ENCODE assay signal across 9 mouse cellular contexts in the genomic region with DNA sequence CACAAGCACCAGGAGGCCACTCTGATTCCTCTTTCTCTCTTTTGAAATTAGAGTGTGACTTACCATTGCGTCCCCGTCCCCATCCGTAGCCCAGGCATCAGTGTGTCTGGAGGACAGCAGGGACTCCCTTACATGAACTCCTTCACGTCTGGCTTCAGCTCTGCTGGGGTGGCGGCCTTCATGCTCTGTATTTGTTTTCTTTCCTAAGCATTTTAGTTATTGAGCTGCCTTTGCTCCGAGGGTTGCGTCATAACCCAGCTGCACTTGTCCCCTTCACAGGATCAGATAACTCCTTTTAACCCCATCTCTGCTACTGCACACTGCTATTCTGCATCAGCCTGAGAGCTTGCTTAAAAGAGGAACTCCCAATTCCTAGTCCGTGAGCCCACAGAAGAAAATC. TPM values are rescaled to one million over a fixed set of nuclear protein-coding genes. Genes with fewer than 3 reads are reported as not detected.
DNase-seq lines count a peak whose midpoint lies in the region; ATAC-seq and TF ChIP-seq lines count a peak whose summit lies in the region.
"Had no signal": no experiment of that assay in that cellular context is flagged by ENCODE, and none has a peak within 500 bp of the region (broad histone marks: within the 10 kb centered on the region; RNA-seq: fewer than 3 reads in every experiment).

No protein-coding gene starts in this region.

- no peak for ATAC-seq in kidney, embryonic 15.5 days (replicated peaks; ENCODE audit: low FRiP score)
- peak; percentile 38; the same call in 1 of the 2 replicates for ATAC-seq in liver, embryonic 14.5 days (ENCODE audit: insufficient read depth)
- no peak for ATAC-seq in hindbrain, embryonic 14.5 days (ENCODE audit: low FRiP score)

- no peaks in the 10 kb centered on the region for H3K9me3 ChIP-seq in kidney, embryonic 15.5 days (replicated peaks)
- H3K9me3 ChIP-seq in embryonic facial prominence, embryonic 10.5 days = no peaks in the 10 kb centered on the region
- H3K9me3 ChIP-seq in liver, embryonic 14.5 days (ENCODE audit: control insufficient read depth, low read length) = no peaks in the 10 kb centered on the region
- H3K9me3 ChIP-seq in hindbrain, embryonic 14.5 days (ENCODE audit: control insufficient read depth, low read length) = no peaks in the 10 kb centered on the region
- H3K9me3 ChIP-seq: limb, embryonic 13.5 days had no signal

- no peak overlapping the region for H3K9ac ChIP-seq in kidney, embryonic 15.5 days
- H3K9ac ChIP-seq in liver, embryonic 14.5 days (replicated peaks) = no peak overlapping the region
- H3K9ac ChIP-seq in hindbrain, embryonic 14.5 days = no peak overlapping the region
- H3K9ac ChIP-seq: limb, embryonic 13.5 days had no signal

- H3K4me2 ChIP-seq in kidney, embryonic 15.5 days = no peak overlapping the region
- H3K4me2 ChIP-seq in liver, embryonic 14.5 days (ENCODE audit: low read depth) = peak overlapping the region; percentile 37
- no peak overlapping the region for H3K4me2 ChIP-seq in hindbrain, embryonic 14.5 days (replicated peaks)
- H3K4me2 ChIP-seq: limb, embryonic 13.5 days had no signal

- no peak for TF ChIP-seq CTCF in kidney, adult 2 months (conservative IDR thresholded peaks at IDR 0.05; ENCODE audit: insufficient read depth, insufficient read length, low read depth, low read length)
- TF ChIP-seq CTCF in liver, embryonic 14.5 days (IDR thresholded peaks at IDR 0.05; ENCODE audit: low read depth) = no peak

- H3K36me3 ChIP-seq in kidney, adult 2 months (ENCODE audit: control insufficient read depth, insufficient read depth, low read length) = no peaks in the 10 kb centered on the region
- H3K36me3 ChIP-seq in kidney, embryonic 15.5 days = no peaks in the 10 kb centered on the region
- H3K36me3 ChIP-seq in embryonic facial prominence, embryonic 10.5 days (replicated peaks) = no peaks in the 10 kb centered on the region
- H3K36me3 ChIP-seq in liver, embryonic 14.5 days (replicated peaks; ENCODE audit: control insufficient read depth, insufficient read depth, low read depth) = no peaks in the 10 kb centered on the region
- H3K36me3 ChIP-seq in hindbrain, embryonic 14.5 days (replicated peaks; ENCODE audit: control insufficient read depth, insufficient read depth) = no peaks in the 10 kb centered on the region; the same call in 1 of the 2 replicates
- H3K36me3 ChIP-seq: limb, embryonic 13.5 days had no signal

- TF ChIP-seq EP300 in liver, embryonic 14.5 days (IDR thresholded peaks at IDR 0.05; ENCODE audit: low read depth) = no peak

- no peaks in the 10 kb centered on the region for H3K27me3 ChIP-seq in kidney, adult 2 months (replicated peaks; ENCODE audit: control insufficient read depth, insufficient read depth, low read length)
- no peaks in the 10 kb centered on the region for H3K27me3 ChIP-seq in kidney, embryonic 15.5 days
- H3K27me3 ChIP-seq in embryonic facial prominence, embryonic 10.5 days (replicated peaks; ENCODE audit: low read depth, poor library complexity, severe bottlenecking) = no peaks in the 10 kb centered on the region
- no peaks in the 10 kb centered on the region for H3K27me3 ChIP-seq in liver, embryonic 14.5 days (ENCODE audit: control insufficient read depth, insufficient read depth, low read length)
- H3K27me3 ChIP-seq in hindbrain, embryonic 14.5 days (ENCODE audit: control insufficient read depth, insufficient read depth, low read length) = no peaks in the 10 kb centered on the region
- H3K27me3 ChIP-seq: limb, embryonic 13.5 days had no signal

- WGBS in kidney, adult 2 months = 44% methylated on average over 8 of the region's 8 CpGs
- WGBS in kidney, embryonic 15.5 days = 35% methylated on average over 8 of the region's 8 CpGs
- WGBS in embryonic facial prominence, embryonic 10.5 days = 52% methylated on average over 8 of the region's 8 CpGs
- 28% methylated on average over 8 of the region's 8 CpGs for WGBS in liver, embryonic 14.5 days (ENCODE audit: insufficient replicate concordance)
- 69% methylated on average over 8 of the region's 8 CpGs for WGBS in hindbrain, embryonic 14.5 days

- no peaks in the 10 kb centered on the region for H3K4me1 ChIP-seq in kidney, adult 2 months (ENCODE audit: control insufficient read depth, insufficient read depth, low read length)
- H3K4me1 ChIP-seq in kidney, embryonic 15.5 days = peaks cover 5% of the 10 kb centered on the region; the same call in 1 of the 2 replicates
- H3K4me1 ChIP-seq in embryonic facial prominence, embryonic 10.5 days = peaks cover 8% of the 10 kb centered on the region; the same call in 1 of the 2 replicates
- peaks cover 0 to 26% of the 10 kb centered on the region in 2 experiments; a peak in 3 of 4 replicates for H3K4me1 ChIP-seq in liver, embryonic 14.5 days (replicated peaks; ENCODE audit: control insufficient read depth in 2 of 2, insufficient read depth in 2 of 2, low read length in 1 of 2)
- H3K4me1 ChIP-seq in hindbrain, embryonic 14.5 days (replicated peaks; ENCODE audit: control insufficient read depth, insufficient read depth, low read length) = no peaks in the 10 kb centered on the region
- H3K4me1 ChIP-seq: limb, embryonic 13.5 days had no signal

- H3K4me3 ChIP-seq in kidney, adult 2 months (ENCODE audit: insufficient read depth, low read depth, low read length) = peak overlapping the region; percentile 16
- H3K4me3 ChIP-seq in kidney, embryonic 15.5 days (replicated peaks) = no peak overlapping the region
- no peak overlapping the region for H3K4me3 ChIP-seq in embryonic facial prominence, embryonic 10.5 days
- H3K4me3 ChIP-seq in liver, embryonic 14.5 days (ENCODE audit: insufficient read depth in 1 of 2, low read depth in 2 of 2, low read length in 2 of 2) = peak overlapping the region; percentile 17 to 24; a peak in 1 of 4 replicates
- H3K4me3 ChIP-seq in hindbrain, embryonic 14.5 days (replicated peaks; ENCODE audit: low read length) = no peak overlapping the region
- H3K4me3 ChIP-seq: limb, embryonic 13.5 days had no signal

- no peak for TF ChIP-seq POLR2A in kidney, adult 2 months (IDR thresholded peaks at IDR 0.05; ENCODE audit: low read depth, low read length)

- no peak overlapping the region for H3K27ac ChIP-seq in kidney, adult 2 months (ENCODE audit: insufficient read depth, low read depth, low read length)
- no peak overlapping the region for H3K27ac ChIP-seq in kidney, embryonic 15.5 days
- no peak overlapping the region for H3K27ac ChIP-seq in embryonic facial prominence, embryonic 10.5 days (replicated peaks)
- H3K27ac ChIP-seq in liver, embryonic 14.5 days = no peak overlapping the region
- H3K27ac ChIP-seq in hindbrain, embryonic 14.5 days = no peak overlapping the region
- H3K27ac ChIP-seq: limb, embryonic 13.5 days had no signal

- DNase-seq in kidney, adult 2 months = peak; percentile 22
- peak; percentile 19 for DNase-seq in embryonic facial prominence, embryonic 10.5 days (ENCODE audit: low spot score)
- DNase-seq in liver, embryonic 14.5 days (ENCODE audit: low read depth in 3 of 3, low spot score in 3 of 3) = peak in 2 of 3 experiments; percentile 20 to 28
- DNase-seq in thymus, postnatal 14 days = peak; percentile 42
- DNase-seq in c-Kit-positive CD71-positive TER-119-positive erythroid progenitor cells, embryonic 14.5 days (ENCODE audit: low spot score) = no peak
- no peak for DNase-seq in hindbrain, embryonic 14.5 days (ENCODE audit: low spot score)
- no peak for DNase-seq in right cerebral cortex, adult 2 months (ENCODE audit: low spot score in 2 of 2)

RNA-seq across cellular contexts. Expression of gene P2ry14, which starts 23.0 kb away (rescaled TPM):
- 3.8 and 4.2 TPM in 2 replicates for polyA plus RNA-seq in kidney, adult 2 months (2012; rRNA removed)
- 2.3 and 3.0 TPM in 2 replicates for polyA plus RNA-seq in kidney, embryonic 15.5 days (2015; fragmentation: Nextera tagmentation; extraction: Ambion mirVana)
- 1.6 and 1.8 TPM in 2 replicates for polyA plus RNA-seq in embryonic facial prominence, embryonic 10.5 days (2016; fragmentation: Nextera tagmentation; extraction: Ambion mirVana)
- 2.5 TPM in 2 replicates for polyA plus RNA-seq in liver, embryonic 14.5 days (2012; rRNA removed)
- polyA plus RNA-seq in liver, embryonic 14.5 days (2014; fragmentation: Nextera tagmentation; extraction: Ambion mirVana) = 3.6 and 4.1 TPM in 2 replicates
- 4.0 and 4.4 TPM in 2 replicates for polyA plus RNA-seq in hindbrain, embryonic 14.5 days (2014; fragmentation: Nextera tagmentation; extraction: Ambion mirVana)

RNA-seq across cellular contexts. Expression of gene Gpr171, which starts 28.8 kb away (rescaled TPM):
- polyA plus RNA-seq in kidney, adult 2 months (2012; rRNA removed) = 0.19 and 0.38 TPM in 2 replicates
- 1.0 and 1.5 TPM in 2 replicates for polyA plus RNA-seq in kidney, embryonic 15.5 days (2015; fragmentation: Nextera tagmentation; extraction: Ambion mirVana)
- polyA plus RNA-seq in embryonic facial prominence, embryonic 10.5 days (2016; fragmentation: Nextera tagmentation; extraction: Ambion mirVana) = 1.1 TPM in 2 replicates
- polyA plus RNA-seq in liver, embryonic 14.5 days (2012; rRNA removed) = 0.25 and 0.32 TPM in 2 replicates
- polyA plus RNA-seq in liver, embryonic 14.5 days (2014; fragmentation: Nextera tagmentation; extraction: Ambion mirVana) = 0.67 and 1.0 TPM in 2 replicates
- 0.81 and 1.3 TPM in 2 replicates for polyA plus RNA-seq in hindbrain, embryonic 14.5 days (2014; fragmentation: Nextera tagmentation; extraction: Ambion mirVana)

Comparison
In these comparisons a context has a peak if more than half of its experiments do, and no peak if none do; other contexts are left out.
1. H3K4me3 ChIP-seq: peak in kidney, adult 2 months (single experiment) and liver, embryonic 14.5 days (2 of 2); none in kidney, embryonic 15.5 days (single experiment), embryonic facial prominence, embryonic 10.5 days (single experiment) and hindbrain, embryonic 14.5 days (single experiment).
2. DNase-seq: peak in kidney, adult 2 months (single experiment), embryonic facial prominence, embryonic 10.5 days (single experiment), liver, embryonic 14.5 days (2 of 3) and thymus, postnatal 14 days (single experiment); none in c-Kit-positive CD71-positive TER-119-positive erythroid progenitor cells, embryonic 14.5 days (single experiment), hindbrain, embryonic 14.5 days (single experiment) and right cerebral cortex, adult 2 months (0 of 2).